Mouse (Mus musculus): ENCODE results near the gene Erbin. TPM values are rescaled to one million over a fixed set of nuclear protein-coding genes. Genes with fewer than 3 reads are reported as not detected.

Gene Erbin
- polyA plus RNA-seq, 1 experiment, result 18.0 TPM

- 2% methylated on average over 3 of the region's 3 CpGs for WGBS
- DNase-seq (ENCODE audit: low read depth, low spot score), result no peak
Measured at GRCm38 (mm10) chr13:103918432-103918831, 1.9 kb downstream of the Erbin start.

- WGBS, result 72% methylated on average over 4 of the region's 4 CpGs
Measured at GRCm38 (mm10) chr13:103914114-103914736, 6.1 kb downstream of the Erbin start.

GRCm38 (mm10) chr13:103912351-103912750 is 8.0 kb downstream of the Erbin start:
- no peak for DNase-seq (ENCODE audit: low read depth, low spot score)
- 57% methylated on average over 3 of the region's 3 CpGs for WGBS

More at GRCm38 (mm10) chr13:103914114-103914736, 6.1 kb downstream of the Erbin start:
- no peak for DNase-seq (ENCODE audit: low read depth, low spot score)

GRCm38 (mm10) chr13:103910598-103910997 is 9.7 kb downstream of the Erbin start:
- DNase-seq (ENCODE audit: low read depth, low spot score), result no peak
- 78% methylated on average over 1 of the region's 1 CpGs for WGBS

GRCm38 (mm10) chr13:103909894-103910293 is 10.4 kb downstream of the Erbin start:
- DNase-seq (ENCODE audit: low read depth, low spot score), result no peak
- WGBS, result 42% methylated on average over 3 of the region's 3 CpGs

- 24% methylated on average over 1 of the region's 1 CpGs for WGBS
- DNase-seq (ENCODE audit: low read depth, low spot score), result no peak
Measured at GRCm38 (mm10) chr13:103900015-103900414, 20.3 kb downstream of the Erbin start.

- WGBS, result 91% methylated on average over 4 of the region's 4 CpGs
- no peak for DNase-seq (ENCODE audit: low read depth, low spot score)
Measured at GRCm38 (mm10) chr13:103897606-103898005, 22.7 kb downstream of the Erbin start.

- WGBS, result 76% methylated on average over 5 of the region's 5 CpGs
- DNase-seq (ENCODE audit: low read depth, low spot score), result no peak
Measured at GRCm38 (mm10) chr13:103893065-103893464, 27.2 kb downstream of the Erbin start.

GRCm38 (mm10) chr13:103890038-103890437 is 30.3 kb downstream of the Erbin start:
- WGBS, result 67% methylated on average over 3 of the region's 3 CpGs
- DNase-seq (ENCODE audit: low read depth, low spot score), result no peak

GRCm38 (mm10) chr13:103886503-103886902 is 33.8 kb downstream of the Erbin start:
- no peak for DNase-seq (ENCODE audit: low read depth, low spot score)
- whole genome bisulfite sequencing, result 75% methylated on average over 3 of the region's 3 CpGs

GRCm38 (mm10) chr13:103881200-103881599 is 39.1 kb downstream of the Erbin start:
- no peak for DNase-seq (ENCODE audit: low read depth, low spot score)
- 70% methylated on average over 4 of the region's 4 CpGs for WGBS

GRCm38 (mm10) chr13:103876743-103877142 is 43.6 kb downstream of the Erbin start:
- DNase-seq (ENCODE audit: low read depth, low spot score), result no peak

- no peak for DNase-seq (ENCODE audit: low read depth, low spot score)
- 93% methylated on average over 6 of the region's 6 CpGs for WGBS
Measured at GRCm38 (mm10) chr13:103875823-103876514, 44.3 kb downstream of the Erbin start.

- no peak for DNase-seq (ENCODE audit: low read depth, low spot score)
- WGBS, result 47% methylated on average over 3 of the region's 3 CpGs
Measured at GRCm38 (mm10) chr13:103870786-103871185, 49.5 kb downstream of the Erbin start.

GRCm38 (mm10) chr13:103870117-103870516 is 50.2 kb downstream of the Erbin start:
- no peak for DNase-seq (ENCODE audit: low read depth, low spot score)
- 90% methylated on average over 1 of the region's 1 CpGs for WGBS

GRCm38 (mm10) chr13:103868875-103869274 is 51.4 kb downstream of the Erbin start:
- 32% methylated on average over 1 of the region's 1 CpGs for WGBS
- DNase-seq (ENCODE audit: low read depth, low spot score), result no peak

- no peak for DNase-seq (ENCODE audit: low read depth, low spot score)
- WGBS, result 66% methylated on average over 4 of the region's 4 CpGs
Measured at GRCm38 (mm10) chr13:103862041-103862440, 58.3 kb downstream of the Erbin start.

GRCm38 (mm10) chr13:103859041-103859440 is 61.3 kb downstream of the Erbin start:
- 48% methylated on average over 2 of the region's 2 CpGs for WGBS
- no peak for DNase-seq (ENCODE audit: low read depth, low spot score)

GRCm38 (mm10) chr13:103847614-103848013 is 72.7 kb downstream of the Erbin start:
- DNase-seq (ENCODE audit: low read depth, low spot score), result no peak
- 90% methylated on average over 2 of the region's 2 CpGs for WGBS

GRCm38 (mm10) chr13:103841287-103842201 is 78.8 kb downstream of the Erbin start:
- WGBS, result 46% methylated on average over 5 of the region's 5 CpGs

More at GRCm38 (mm10) chr13:103841287-103842201, 78.8 kb downstream of the Erbin start:
- no peak for DNase-seq (ENCODE audit: low read depth, low spot score)

Measured in large intestine, adult 2 months (tissue).